Mouse (Mus musculus) MEL (cell line): ENCODE results near the gene Fen1. TPM values are rescaled to one million over a fixed set of nuclear protein-coding genes. Genes with fewer than 3 reads are reported as not detected.

Source experiments
- DNase-seq: peaks from one replicate; pipeline ENCODE4 v3.0.0; 2011; ENCODE audit warnings: low read depth, low spot score
- H3K27ac ChIP-seq: 2 replicates; pipeline ENCODE4 v1.5.1; 2012; ENCODE audit warnings: low read depth, mild to moderate bottlenecking, control low read depth, low read length, moderate library complexity; ENCODE audit not compliant: control insufficient read depth
- H3K27me3 ChIP-seq, 2 experiments: fragments of 150-350 bp in 1 of 2; sonication (generic) in 1 of 2; 2 replicates each; pipeline ENCODE4 v1.6.1; 2012; ENCODE audit warnings: low read length in 2 of 2, mild to moderate bottlenecking in 2 of 2, improper control_type of control experiment in 1 of 2, moderate library complexity in 1 of 2; ENCODE audit not compliant: insufficient read depth in 2 of 2, control insufficient read depth in 1 of 2
- H3K36me3 ChIP-seq, 2 experiments: 2 replicates each; pipeline ENCODE4 v1.6.1; 2012 to 2014; ENCODE audit warnings: low read length in 2 of 2, improper control_type of control experiment in 1 of 2, inconsistent platforms in 1 of 2, mild to moderate bottlenecking in 1 of 2; ENCODE audit not compliant: insufficient read depth in 2 of 2, control insufficient read depth in 1 of 2
- H3K4me1 ChIP-seq, 2 experiments: fragments of 150-350 bp in 1 of 2; sonication (generic) in 1 of 2; 2 replicates each; pipeline ENCODE4 v1.6.1; 2012; ENCODE audit warnings: low read length in 2 of 2, improper control_type of control experiment in 1 of 2, mild to moderate bottlenecking in 1 of 2; ENCODE audit not compliant: insufficient read depth in 2 of 2, control insufficient read depth in 1 of 2
- H3K4me3 ChIP-seq, 2 experiments: fragments of 150-350 bp in 1 of 2; sonication (generic) in 1 of 2; 2 replicates each; pipeline ENCODE4 v1.5.1; 2012; ENCODE audit warnings: low read depth in 2 of 2, low read length in 2 of 2, mild to moderate bottlenecking in 2 of 2, moderate library complexity in 2 of 2, control low read depth in 1 of 2, improper control_type of control experiment in 1 of 2; ENCODE audit not compliant: control insufficient read depth in 1 of 2, insufficient read depth in 1 of 2
- H3K79me2 ChIP-seq: 2 replicates; pipeline ENCODE4 v1.6.1; 2012; ENCODE audit warnings: mild to moderate bottlenecking, low read length, moderate library complexity; ENCODE audit not compliant: control insufficient read depth, poor library complexity, insufficient read depth
- H3K9ac ChIP-seq: 2 replicates; pipeline ENCODE4 v1.6.1; 2012; ENCODE audit warnings: low read depth, mild to moderate bottlenecking, control low read depth, low read length, moderate library complexity; ENCODE audit not compliant: control insufficient read depth, poor library complexity, severe bottlenecking
- H3K9me3 ChIP-seq: fragments of 150-350 bp; sonication (generic); replicated peaks from 2 replicates; pipeline ENCODE4 v1.6.1; 2012; ENCODE audit warnings: mild to moderate bottlenecking, low read length, improper control_type of control experiment, moderate library complexity; ENCODE audit not compliant: insufficient read depth
- CHD1 ChIP-seq: IDR thresholded peaks from 2 replicates; pipeline ENCODE4 v1.6.1; 2012; ENCODE audit warnings: low read depth, mild to moderate bottlenecking, inconsistent platforms, low read length, improper control_type of control experiment
- CHD2 ChIP-seq: IDR thresholded peaks from 2 replicates; pipeline ENCODE4 v1.6.1; 2011; ENCODE audit warnings: low read length, improper control_type of control experiment
- CTCF ChIP-seq, 3 experiments: IDR thresholded peaks in 2 of 3; conservative IDR thresholded peaks in 1 of 3; 2 replicates each; pipeline ENCODE4 v1.5.1; 2011 to 2012; ENCODE audit warnings: low read length in 3 of 3, low read depth in 2 of 3, mild to moderate bottlenecking in 2 of 3, improper control_type of control experiment in 1 of 3, inconsistent platforms in 1 of 3, mixed read lengths in 1 of 3, moderate library complexity in 1 of 3; ENCODE audit not compliant: control insufficient read depth in 1 of 3, insufficient read depth in 1 of 3, poor library complexity in 1 of 3, severe bottlenecking in 1 of 3
- E2F4 ChIP-seq: IDR thresholded peaks from 2 replicates; pipeline ENCODE4 v1.6.1; 2011; ENCODE audit warnings: low read depth, low read length, improper control_type of control experiment, borderline replicate concordance
- ELF1 ChIP-seq: IDR thresholded peaks from 2 replicates; pipeline ENCODE4 v1.6.1; 2014; ENCODE audit warnings: low read depth, mild to moderate bottlenecking, inconsistent platforms, low read length, improper control_type of control experiment, moderate library complexity
- EP300 ChIP-seq, 2 experiments: IDR thresholded peaks; 2 replicates each; pipeline ENCODE4 v1.6.1; 2011; ENCODE audit warnings: improper control_type of control experiment in 2 of 2, low read length in 2 of 2, low read depth in 1 of 2, mild to moderate bottlenecking in 1 of 2
- ETS1 ChIP-seq: IDR thresholded peaks from 2 replicates; pipeline ENCODE4 v1.6.1; 2012; ENCODE audit warnings: low read depth, mild to moderate bottlenecking, inconsistent platforms, low read length, improper control_type of control experiment, moderate library complexity
- JUND ChIP-seq: IDR thresholded peaks from 2 replicates; pipeline ENCODE4 v1.6.1; 2011; ENCODE audit warnings: low read depth, mild to moderate bottlenecking, improper control_type of control experiment, low read length
- MAFK ChIP-seq: IDR thresholded peaks from 2 replicates; pipeline ENCODE4 v1.6.1; 2011; ENCODE audit warnings: low read depth, mild to moderate bottlenecking, low read length, improper control_type of control experiment, borderline replicate concordance
- MAX ChIP-seq: IDR thresholded peaks from 2 replicates; pipeline ENCODE4 v1.6.1; 2011; ENCODE audit warnings: low read length, improper control_type of control experiment
- MAZ ChIP-seq: IDR thresholded peaks from 2 replicates; pipeline ENCODE4 v1.6.1; 2012; ENCODE audit warnings: low read depth, mild to moderate bottlenecking, inconsistent platforms, low read length, improper control_type of control experiment
- MXI1 ChIP-seq: IDR thresholded peaks from 2 replicates; pipeline ENCODE4 v1.6.1; 2011; ENCODE audit warnings: mild to moderate bottlenecking, low read depth, low read length, improper control_type of control experiment
- MYC ChIP-seq: IDR thresholded peaks from 2 replicates; pipeline ENCODE4 v1.6.1; 2011; ENCODE audit warnings: low read depth, mild to moderate bottlenecking, low read length, improper control_type of control experiment, moderate library complexity
- NELFE ChIP-seq: IDR thresholded peaks from 2 replicates; pipeline ENCODE4 v1.6.1; 2011; ENCODE audit warnings: low read depth, low read length, improper control_type of control experiment
- POLR2A ChIP-seq, 2 experiments: IDR thresholded peaks; 2 replicates each; pipeline ENCODE4 v1.6.1; 2011 to 2012; ENCODE audit warnings: low read length in 2 of 2, mild to moderate bottlenecking in 2 of 2, control low read depth in 1 of 2, improper control_type of control experiment in 1 of 2, low read depth in 1 of 2, moderate library complexity in 1 of 2; ENCODE audit not compliant: control insufficient read depth in 1 of 2, insufficient read depth in 1 of 2, poor library complexity in 1 of 2
- POLR2AphosphoS2 ChIP-seq: IDR thresholded peaks from 2 replicates; pipeline ENCODE4 v1.6.1; 2011; ENCODE audit warnings: low read length, improper control_type of control experiment
- POLR2AphosphoS5 ChIP-seq: IDR thresholded peaks from 2 replicates; pipeline ENCODE4 v1.6.1; 2012; ENCODE audit warnings: low read depth, borderline replicate concordance, mild to moderate bottlenecking, inconsistent platforms, low read length, moderate library complexity, mixed read lengths
- RAD21 ChIP-seq: IDR thresholded peaks from 2 replicates; pipeline ENCODE4 v1.6.1; 2011; ENCODE audit warnings: mild to moderate bottlenecking, low read depth, low read length, improper control_type of control experiment
- RCOR1 ChIP-seq: IDR thresholded peaks from 2 replicates; pipeline ENCODE4 v1.6.1; 2012; ENCODE audit warnings: low read depth, mild to moderate bottlenecking, inconsistent platforms, low read length, improper control_type of control experiment
- SIN3A ChIP-seq: IDR thresholded peaks from 2 replicates; pipeline ENCODE4 v1.6.1; 2012; ENCODE audit warnings: low read length, improper control_type of control experiment, inconsistent platforms
- SMC3 ChIP-seq: IDR thresholded peaks from 2 replicates; pipeline ENCODE4 v1.6.1; 2011; ENCODE audit warnings: low read depth, low read length, improper control_type of control experiment
- TAL1 ChIP-seq: IDR thresholded peaks from 2 replicates; pipeline ENCODE4 v1.6.1; 2012; ENCODE audit warnings: mild to moderate bottlenecking, inconsistent platforms, low read length, moderate library complexity, mixed read lengths
- TBP ChIP-seq: IDR thresholded peaks from 2 replicates; pipeline ENCODE4 v1.8.0; 2011; ENCODE audit warnings: low read depth, low read length, improper control_type of control experiment
- UBTF ChIP-seq: IDR thresholded peaks from 2 replicates; pipeline ENCODE4 v1.6.1; 2012; ENCODE audit warnings: low read depth, mild to moderate bottlenecking, inconsistent platforms, low read length, improper control_type of control experiment, moderate library complexity, borderline replicate concordance; ENCODE audit not compliant: insufficient read depth
- USF1 ChIP-seq: IDR thresholded peaks from 2 replicates; pipeline ENCODE4 v1.6.1; 2014; ENCODE audit warnings: low read depth, mild to moderate bottlenecking, inconsistent platforms, low read length, improper control_type of control experiment, moderate library complexity
- USF2 ChIP-seq, 2 experiments: IDR thresholded peaks; 2 replicates each; pipeline ENCODE4 v1.6.1; 2011 to 2012; ENCODE audit warnings: improper control_type of control experiment in 2 of 2, low read length in 2 of 2, borderline replicate concordance in 1 of 2, inconsistent platforms in 1 of 2, low read depth in 1 of 2, mild to moderate bottlenecking in 1 of 2; ENCODE audit not compliant: insufficient read depth in 1 of 2
- ZC3H11A ChIP-seq: IDR thresholded peaks from 2 replicates; pipeline ENCODE4 v1.6.1; 2012; ENCODE audit warnings: low read depth, mild to moderate bottlenecking, inconsistent platforms, low read length, improper control_type of control experiment
- ZKSCAN1 ChIP-seq: IDR thresholded peaks from 2 replicates; pipeline ENCODE4 v1.6.1; 2012; ENCODE audit warnings: low read depth, mild to moderate bottlenecking, inconsistent platforms, low read length, improper control_type of control experiment, moderate library complexity
- ZNF384 ChIP-seq: IDR thresholded peaks from 2 replicates; pipeline ENCODE4 v1.6.1; 2012; ENCODE audit warnings: low read depth, mild to moderate bottlenecking, inconsistent platforms, low read length, improper control_type of control experiment
- polyA plus RNA-seq, 2 experiments: library from polyadenylated mRNA; stranded (reverse) in 1 of 2; unstranded in 1 of 2; fragments of >175 nt in 1 of 2; fragments of >200 nt in 1 of 2; gene quantifications; 2 replicates each; pipeline versions ENCODE4 v1.2.1 to v1.2.4; 2012; ENCODE audit warnings: low replicate concordance in 2 of 2, low read depth in 1 of 2; ENCODE audit not compliant: insufficient read length in 2 of 2, insufficient read depth in 1 of 2, missing spikeins in 1 of 2
- total RNA-seq: library from RNA; depleted of rRNA; stranded (reverse); fragments of 300-350 nt; gene quantifications from 2 replicates; pipeline ENCODE4 v1.2.3, GENCODE M21; 2012

The Fen1 gene
- total and polyA plus RNA-seq, 3 experiments = 145 to 189 TPM; not detected in 1

DNA sequence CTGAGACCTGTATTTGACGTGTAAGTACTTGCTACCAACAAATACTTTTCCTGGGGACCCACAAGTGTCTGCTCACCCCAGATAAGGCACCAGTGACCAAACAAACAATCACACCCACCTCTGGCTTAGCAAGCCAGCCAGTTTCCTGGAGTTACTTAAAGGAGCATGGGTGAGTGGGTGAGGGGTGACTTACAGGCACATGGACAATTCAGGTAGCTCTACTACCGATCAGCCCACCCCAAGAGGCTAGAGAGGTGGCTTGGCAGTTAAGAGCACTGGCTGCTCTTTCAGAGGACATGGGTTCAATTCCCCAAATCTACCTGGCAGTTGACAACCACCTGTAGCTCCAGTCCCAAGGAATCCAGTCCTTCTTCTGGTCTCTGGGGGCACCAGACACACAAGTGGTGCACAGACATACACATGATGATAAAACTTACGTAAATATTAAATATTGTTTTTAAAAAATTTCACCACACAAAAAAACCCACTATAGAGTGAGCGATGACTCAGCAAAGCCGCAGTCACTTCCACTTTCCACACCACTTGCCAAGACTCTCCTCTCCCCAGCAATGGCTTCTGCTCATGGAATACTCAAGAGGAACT lies 30.8 kb downstream of the Fen1 start (continued):
- TF ChIP-seq MYC (0 out of 2 replicates have a peak, but pooled peaks have one; percentile 12), MAFK (peak; percentile 63; the same call in 1 of the 2 replicates)

DNA sequence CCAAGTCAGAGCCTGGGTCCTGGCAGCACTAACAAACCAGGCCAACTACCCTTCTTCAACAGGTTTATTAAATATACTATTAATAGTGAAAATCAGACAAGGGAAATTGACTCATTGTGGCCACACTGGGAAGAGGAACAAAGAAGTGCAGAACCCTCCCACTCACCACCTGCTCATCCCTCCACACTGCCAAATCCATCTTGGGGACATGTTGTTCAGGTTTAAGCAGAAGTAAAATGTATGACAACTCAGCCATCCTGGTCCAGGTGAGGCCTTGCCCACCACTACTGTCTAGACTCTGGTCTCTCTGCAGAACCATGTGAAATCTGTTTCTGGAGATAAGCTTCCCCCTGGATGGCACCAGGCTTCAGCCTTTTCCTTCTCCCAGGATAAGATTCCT lies 32.1 kb downstream of the Fen1 start:
- DNase-seq = peak; percentile 66
- TF ChIP-seq MAZ (no peak), MXI1 (no peak), ZNF384 (no peak), JUND (0 out of 2 replicates have a peak, but pooled peaks have one; percentile 28), USF2 (IDR thresholded peaks at IDR 0.05; ENCODE audit: borderline replicate concordance in 1 of 2, insufficient read depth in 1 of 2, low read depth in 1 of 2, low read length in 2 of 2) (no peak), NELFE (no peak), CHD2 (no peak), TAL1 (0 out of 2 replicates have a peak, but pooled peaks have one; percentile 18), POLR2AphosphoS5 (no peak), CTCF (IDR thresholded peaks at IDR 0.05 in 2 of 3, conservative IDR thresholded peaks at IDR 0.05 in 1 of 3; ENCODE audit: control insufficient read depth in 1 of 3, insufficient read depth in 1 of 3, low read depth in 2 of 3, low read length in 3 of 3, poor library complexity in 1 of 3, severe bottlenecking in 1 of 3) (no peak), RAD21 (no peak), CHD1 (no peak), ZKSCAN1 (no peak), MYC (0 out of 2 replicates have a peak, but pooled peaks have one; percentile 45), E2F4 (no peak), MAX (peak; percentile 39; the same call in 1 of the 2 replicates), POLR2AphosphoS2 (no peak), POLR2A (IDR thresholded peaks at IDR 0.05; ENCODE audit: control insufficient read depth in 1 of 2, insufficient read depth in 1 of 2, low read depth in 1 of 2, low read length in 2 of 2, poor library complexity in 1 of 2) (no peak), MAFK (no peak), EP300 (IDR thresholded peaks at IDR 0.05; ENCODE audit: low read depth in 1 of 2, low read length in 2 of 2) (peak in 1 of 2 experiments; percentile 16), RCOR1 (0 out of 2 replicates have a peak, but pooled peaks have one; percentile 15), ETS1 (peak; percentile 45; the same call in 1 of the 2 replicates), SIN3A (no peak), ZC3H11A (no peak), UBTF (no peak), USF1 (no peak), TBP (no peak), ELF1 (no peak), SMC3 (0 out of 2 replicates have a peak, but pooled peaks have one; percentile 1)
- H3K27me3 ChIP-seq = no peaks in the 10 kb centered on the region
- peaks cover 8 to 24% of the 10 kb centered on the region in 2 experiments for H3K4me1 ChIP-seq
- H3K79me2 ChIP-seq = no peaks in the 10 kb centered on the region
- H3K9me3 ChIP-seq = no peaks in the 10 kb centered on the region
- H3K36me3 ChIP-seq = peaks cover 0 to 24% of the 10 kb centered on the region in 2 experiments; a peak in 2 of 4 replicates
- H3K9ac ChIP-seq = no peak overlapping the region
- H3K4me3 ChIP-seq = no peak overlapping the region
- H3K27ac ChIP-seq = no peak overlapping the region
